ENCODE assay signal across 8 mouse cellular contexts in the genomic region with DNA sequence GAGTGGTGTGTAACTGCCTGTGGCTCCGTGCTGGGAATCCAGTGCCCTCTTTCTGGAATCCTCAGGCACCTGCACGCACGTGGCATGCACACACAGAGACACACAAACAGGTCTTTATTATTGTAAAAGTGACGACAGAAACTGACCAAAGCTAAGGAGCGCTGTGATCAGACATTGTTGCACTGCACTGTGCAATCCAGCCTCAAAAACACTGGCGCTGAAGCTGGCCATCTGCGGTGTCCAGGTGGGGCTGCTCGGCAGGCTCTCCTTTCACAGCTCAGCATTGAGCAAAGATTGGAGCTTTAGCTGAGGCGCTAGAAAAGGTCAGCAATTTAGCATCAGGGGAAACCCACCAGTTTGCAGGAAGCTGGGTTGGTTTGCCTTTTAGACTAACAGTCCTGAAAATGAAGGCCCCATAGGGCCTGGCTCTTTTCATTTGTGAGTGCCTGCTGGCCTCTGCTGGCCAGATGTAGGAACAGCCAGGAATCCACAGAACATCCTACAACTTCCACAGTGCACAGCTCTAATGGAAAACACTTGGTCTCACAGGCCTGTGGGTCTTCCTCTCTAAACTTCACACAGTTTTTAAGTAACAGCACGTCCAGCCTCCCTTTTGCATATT. TPM values are rescaled to one million over a fixed set of nuclear protein-coding genes. Genes with fewer than 3 reads are reported as not detected.
DNase-seq lines count a peak whose midpoint lies in the region; ATAC-seq lines count a peak whose summit lies in the region.

No protein-coding gene starts in this region.

- peak; percentile 54 for DNase-seq in ovary, postnatal 14 days (ENCODE audit: low spot score)
- no peak for DNase-seq in ovary, adult 18-20 months (ENCODE audit: low spot score)
- peak; percentile 78 for DNase-seq in cerebellum, adult 8-10 months
- DNase-seq in forelimb bud, embryonic 11.5 days (ENCODE audit: low read depth, low spot score): peak; percentile 80
- peak; percentile 58 to 73 for DNase-seq in layer of hippocampus, postnatal 25 days (ENCODE audit: extremely low spot score in 1 of 2, low spot score in 1 of 2)
- DNase-seq in right cerebral cortex, postnatal 4 days: peak; percentile 66

- H3K27me3 ChIP-seq in hindbrain, embryonic 16.5 days (replicated peaks; ENCODE audit: control insufficient read depth, insufficient read depth, low read length): no peaks in the 10 kb centered on the region

- H3K36me3 ChIP-seq in hindbrain, embryonic 16.5 days (ENCODE audit: control insufficient read depth, insufficient read depth, low read length): no peaks in the 10 kb centered on the region

- WGBS in hindbrain, embryonic 16.5 days: 59% methylated on average over 10 of the region's 10 CpGs

- H3K4me3 ChIP-seq in hindbrain, embryonic 16.5 days (ENCODE audit: low read length): no peak overlapping the region

- no peak overlapping the region for H3K4me2 ChIP-seq in hindbrain, embryonic 16.5 days (ENCODE audit: low read length)

- H3K9me3 ChIP-seq in hindbrain, embryonic 16.5 days (ENCODE audit: control insufficient read depth, low read length): no peaks in the 10 kb centered on the region

- peak; percentile 91 for ATAC-seq in hindbrain, embryonic 16.5 days
- peak; percentile 88 for ATAC-seq in megakaryocyte-erythroid progenitor cell, adult 5-6 weeks (replicated peaks; ENCODE audit: low FRiP score, low TSS enrichment, poor library complexity, severe bottlenecking)

- no peak overlapping the region for H3K27ac ChIP-seq in hindbrain, embryonic 16.5 days (ENCODE audit: low read depth, low read length)

- no peaks in the 10 kb centered on the region; the same call in 1 of the 2 replicates for H3K4me1 ChIP-seq in hindbrain, embryonic 16.5 days (ENCODE audit: control insufficient read depth, insufficient read depth, low read depth, low read length)

- no peak overlapping the region for H3K9ac ChIP-seq in hindbrain, embryonic 16.5 days (ENCODE audit: low read depth, low read length)

RNA-seq across cellular contexts. Expression of a gene that starts 36.3 kb away (rescaled TPM):
- 0.16 TPM in 2 replicates for polyA plus RNA-seq in hindbrain, embryonic 16.5 days (2015; fragmentation: Nextera tagmentation; extraction: Ambion mirVana)
- under 1 TPM in 1 of 2 experiments, not detected in 1; 0.14 TPM for total RNA-seq in layer of hippocampus, postnatal 25 days (2021)
- total RNA-seq in megakaryocyte-erythroid progenitor cell, adult 5-6 weeks (2014; fragmentation: Nextera tagmentation): not detected in 2 replicates
- not detected in 2 replicates for total RNA-seq in megakaryocyte-erythroid progenitor cell, adult 5-6 weeks (2017)
